Mouse (Mus musculus): ENCODE measurements at regions not wholly inside any gene's neighbourhood (a gene's known extent, or its start where the extent isn't known, plus 50 kb on each side); places are given as distances from the start of the nearest gene placed in this dataset.

DNA sequence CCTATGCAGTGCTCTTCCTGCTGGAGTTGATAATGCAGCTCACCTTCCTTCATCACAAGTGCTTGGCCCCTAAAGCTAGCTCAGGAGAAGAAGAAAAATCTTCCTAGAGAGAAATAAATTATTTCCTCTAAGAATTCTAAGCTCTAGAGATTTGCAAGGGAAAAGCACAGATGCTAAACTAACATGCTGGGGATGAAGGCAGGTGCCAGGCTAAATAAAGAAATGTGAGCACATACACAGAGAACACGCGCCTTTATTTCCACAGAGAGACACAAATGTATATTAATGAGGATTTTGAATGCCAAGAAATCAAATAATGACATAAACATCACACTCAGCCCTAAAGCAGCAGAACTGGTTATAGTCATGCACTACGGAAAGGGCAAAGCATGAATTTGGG, 229.5 kb upstream of the Mamld1 start:
- DNase-seq = no peak

DNA sequence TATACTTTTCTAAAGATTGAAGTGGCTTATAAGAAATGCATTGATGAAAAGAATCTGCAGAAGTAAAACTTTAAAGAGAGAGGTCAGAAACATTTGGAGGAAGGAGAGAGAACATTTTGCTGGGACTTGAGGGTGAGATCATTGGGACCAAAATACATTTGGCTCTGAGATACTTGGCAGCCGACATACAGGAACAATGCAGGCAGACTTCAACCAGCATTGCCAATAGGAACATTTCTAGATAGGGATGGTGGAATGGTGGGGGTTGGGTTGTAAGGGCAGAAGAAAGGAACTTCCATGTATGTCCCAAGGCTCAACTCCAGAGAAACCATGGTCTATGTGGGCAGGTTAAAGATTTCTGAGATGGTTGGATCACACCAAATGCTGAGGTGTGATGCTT, 232.3 kb upstream of the Mamld1 start:
- DNase-seq = peak; percentile 37 to 60

DNA sequence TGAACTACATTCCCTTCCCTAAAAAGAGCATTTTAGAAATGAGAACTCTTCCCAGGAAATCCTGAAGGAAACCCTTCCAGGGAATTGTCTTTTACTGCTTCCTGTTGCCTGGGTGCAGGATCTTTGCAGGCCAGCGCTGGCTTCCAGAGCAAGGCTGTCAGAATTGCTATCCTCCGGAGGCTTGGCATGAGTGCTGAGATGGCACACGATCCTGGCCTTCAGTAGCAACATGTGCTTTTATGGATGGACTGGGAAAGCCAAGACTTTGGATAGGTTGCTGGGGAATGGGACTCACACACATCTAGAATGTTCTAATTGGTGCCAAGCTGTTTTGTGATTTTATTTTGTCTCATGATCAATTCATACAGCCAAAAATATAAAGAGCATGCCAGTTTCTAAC, 233.4 kb upstream of the Mamld1 start:
- DNase-seq = peak; percentile 24 to 51

DNA sequence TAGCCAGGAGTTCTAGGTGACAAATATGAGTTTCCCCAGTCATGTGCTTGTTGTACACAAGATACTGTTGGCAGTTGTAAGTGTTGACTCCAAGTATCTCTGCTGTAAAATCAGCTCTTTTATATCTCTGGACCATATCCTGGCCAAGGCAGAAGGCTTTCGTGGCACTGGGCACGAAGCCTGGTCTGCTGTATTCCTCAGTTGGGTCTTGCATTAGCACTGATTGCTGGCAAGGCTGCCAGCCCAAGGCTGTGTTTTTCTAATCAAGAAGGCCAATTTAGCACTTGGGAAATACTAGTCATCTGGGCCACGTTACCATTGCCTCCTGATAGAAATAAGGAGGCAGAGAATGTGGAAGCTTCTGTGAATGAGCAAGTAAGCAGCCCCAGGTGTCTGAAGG, 258.3 kb upstream of the Mamld1 start:
- DNase-seq = peak; percentile 44 to 58

DNA sequence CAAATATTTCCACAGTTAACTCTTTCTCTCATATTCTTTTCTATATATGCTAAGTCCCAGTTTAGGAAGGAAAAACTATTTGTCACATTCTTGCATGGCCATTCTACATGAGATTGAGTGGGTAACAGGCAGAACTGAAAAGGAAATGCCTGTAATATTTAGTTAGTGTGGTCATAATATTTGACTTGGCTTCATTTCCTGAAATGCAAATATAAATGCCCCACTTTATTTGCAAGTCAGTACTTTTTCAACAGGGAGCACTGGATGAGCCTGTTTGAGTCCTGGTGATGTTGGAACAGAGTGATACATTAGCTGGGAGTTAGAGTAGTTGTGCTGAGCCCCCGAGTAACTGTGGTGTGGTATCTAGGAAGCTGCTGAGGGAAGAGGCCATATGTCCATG, 285.9 kb upstream of the Tmem185a start:
- DNase-seq = no peak

DNA sequence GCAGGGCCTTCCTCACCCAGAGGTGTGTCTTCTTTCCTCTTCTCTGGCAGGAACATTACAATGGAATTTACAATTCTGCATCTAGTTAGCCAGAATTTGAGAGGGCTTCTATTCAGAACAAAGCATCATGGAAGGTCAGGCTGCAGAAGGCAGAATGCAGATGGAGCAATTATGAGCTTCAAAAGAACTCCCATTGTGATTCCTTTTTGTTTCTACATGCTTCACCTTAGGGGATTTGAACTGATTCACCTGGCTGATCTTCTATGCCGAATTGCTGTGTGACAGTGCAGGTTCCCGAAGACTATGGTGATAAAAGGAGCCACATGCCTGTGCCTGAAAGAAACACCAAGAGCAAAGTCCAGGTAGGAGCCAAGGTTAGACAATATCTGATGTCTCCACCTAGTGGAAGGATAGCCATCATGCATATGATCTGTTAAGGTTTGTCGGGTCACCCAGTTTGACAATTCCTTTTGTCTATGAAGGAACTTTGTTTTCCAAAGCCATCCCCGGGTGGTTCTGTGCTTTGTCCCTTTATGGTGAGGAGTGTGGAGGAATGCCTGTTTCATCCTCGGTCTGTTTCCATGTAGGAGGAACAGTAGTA, 236.1 kb upstream of the Tmem185a start:
- DNase-seq = peak in 1 of 2 experiments; percentile 0

DNA sequence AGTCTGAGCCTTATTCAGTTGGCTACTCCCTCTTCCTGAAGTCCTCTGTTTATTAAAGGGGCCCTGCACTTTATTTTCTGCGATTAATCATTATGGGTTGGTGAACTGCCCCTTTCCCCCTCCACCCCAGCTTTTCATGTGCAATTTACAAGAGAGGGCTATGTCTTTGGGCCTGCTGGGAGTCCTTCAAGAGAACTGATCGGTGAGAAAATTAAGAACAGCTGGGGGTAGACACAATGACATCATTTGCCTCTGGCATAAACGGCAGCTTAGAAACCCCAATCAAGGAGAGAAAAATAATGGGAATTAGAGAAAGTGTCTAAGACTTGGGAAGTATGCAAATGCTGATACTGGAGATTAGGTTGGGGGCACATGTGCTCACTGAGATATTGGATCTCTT, 205.2 kb upstream of the Tmem185a start:
- DNase-seq = no peak

DNA sequence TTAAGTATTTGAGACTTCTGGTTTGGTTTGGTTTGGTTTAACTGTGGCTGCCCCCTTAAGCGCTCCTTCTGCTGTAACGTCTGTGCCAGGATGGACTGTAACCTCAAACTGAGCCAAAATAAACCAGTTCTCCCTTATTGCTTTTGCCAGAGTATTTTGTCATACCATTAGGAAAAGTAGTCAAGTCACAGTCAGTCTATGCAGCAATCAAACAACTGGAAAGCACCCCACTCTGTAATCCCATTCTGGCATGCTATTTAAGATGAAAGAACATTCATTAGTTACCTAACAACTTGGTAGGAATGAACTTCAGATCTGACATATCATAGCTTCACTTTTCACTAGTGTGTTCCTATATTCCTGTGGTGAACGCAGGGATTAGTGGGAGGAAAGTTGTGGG, 190.1 kb upstream of the Tmem185a start:
- DNase-seq = no peak

All from cerebellum, postnatal 14 days (tissue).